Mouse (Mus musculus): Measurements from ENCODE around the gene Vps51. TPM values are rescaled to one million over a fixed set of nuclear protein-coding genes. Genes with fewer than 3 reads are reported as not detected.

Gene Vps51
- polyA plus RNA-seq, 1 experiment, result 65.2 TPM

DNA sequence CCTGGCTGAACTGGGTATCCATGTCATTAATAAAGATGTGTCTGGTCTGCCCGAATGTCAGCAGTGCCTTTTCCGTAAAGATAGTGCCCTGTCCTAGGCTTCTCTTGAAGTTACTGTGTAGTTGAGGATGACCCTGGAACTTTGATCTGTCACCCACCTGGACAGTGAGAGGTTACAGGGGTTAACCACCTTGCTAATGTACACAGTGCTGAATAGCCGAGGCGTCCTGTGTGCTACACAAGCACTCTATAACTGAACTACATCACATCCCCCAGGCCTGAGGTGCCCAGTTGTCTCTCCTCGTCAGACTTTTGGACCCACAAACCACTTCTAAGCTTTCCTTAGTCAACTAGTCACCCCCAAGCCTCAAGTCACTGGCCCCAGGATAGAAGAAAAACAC lies 14.6 kb downstream of the Vps51 start:
- TF ChIP-seq GATA1 (IDR thresholded peaks at IDR 0.05; ENCODE audit: low read length), result no peak

DNA sequence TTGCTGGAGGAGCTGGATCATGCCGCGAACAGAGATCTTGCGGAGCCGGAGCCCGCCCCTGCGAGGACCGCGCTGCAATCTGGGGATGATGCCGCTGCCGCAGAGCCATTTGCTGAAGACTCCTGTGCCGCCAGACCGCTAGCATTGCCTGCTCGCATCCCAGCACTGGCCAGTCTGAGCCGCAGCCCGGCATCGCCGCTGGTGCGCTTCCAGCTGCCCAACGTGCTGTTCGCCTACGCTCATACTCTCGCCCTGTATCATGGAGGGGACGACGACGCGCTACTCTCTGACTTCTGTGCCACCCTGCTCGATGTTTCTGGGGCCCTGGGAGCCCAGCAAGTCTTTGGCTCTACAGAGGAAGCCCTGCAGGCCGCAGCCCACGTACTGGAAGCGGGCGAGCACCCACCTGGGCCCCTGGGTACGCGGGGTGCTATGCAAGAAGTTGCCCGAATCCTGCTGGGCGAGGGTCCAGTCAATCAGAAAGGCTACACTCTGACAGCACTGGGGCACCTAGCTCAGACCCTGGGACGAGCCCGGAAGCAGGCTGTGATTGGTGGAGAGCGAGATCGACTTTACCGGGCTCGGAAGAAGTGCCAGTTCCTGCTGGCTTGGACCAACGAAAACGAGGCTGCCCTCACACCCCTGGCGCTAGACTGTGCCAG lies 15.3 kb downstream of the Vps51 start:
- no peak for TF ChIP-seq GATA1 (IDR thresholded peaks at IDR 0.05; ENCODE audit: low read length)

GRCm38 (mm10) chr19:6061021-6061533 lies 16.0 kb downstream of the Vps51 start, which contains the start of gene Znhit2:
Gene Znhit2 (plus strand): TSS chr19:6061192.
- TF ChIP-seq GATA1 (IDR thresholded peaks at IDR 0.05; ENCODE audit: low read length), result no peak

- TF ChIP-seq GATA1 (IDR thresholded peaks at IDR 0.05; ENCODE audit: low read length), result no peak
Observed at GRCm38 (mm10) chr19:6058966-6059365, 18.1 kb downstream of the Vps51 start.

DNA sequence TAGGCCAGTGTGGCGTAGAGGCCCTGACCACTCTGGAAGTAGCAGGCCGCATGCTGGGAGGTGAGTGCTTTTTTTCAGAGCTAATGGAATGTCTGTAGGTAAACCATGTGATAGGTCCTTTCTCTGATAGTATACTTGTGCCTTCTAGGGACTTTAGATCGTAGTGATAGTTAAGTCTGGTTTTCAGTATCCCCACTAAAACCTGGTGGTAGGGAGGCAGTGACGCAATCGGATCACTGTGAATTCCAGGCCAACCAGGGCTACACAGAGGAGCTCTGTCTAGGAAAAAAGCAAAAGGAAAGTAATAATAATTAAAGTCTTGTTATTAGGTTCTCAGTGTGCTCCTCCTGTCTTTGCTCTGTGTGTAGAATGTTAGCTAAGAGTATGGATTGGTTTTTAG lies 18.5 kb downstream of the Vps51 start:
- TF ChIP-seq GATA1 (IDR thresholded peaks at IDR 0.05; ENCODE audit: low read length), result no peak

- TF ChIP-seq GATA1 (IDR thresholded peaks at IDR 0.05; ENCODE audit: low read length), result no peak
Observed at GRCm38 (mm10) chr19:6057313-6058096, 19.5 kb downstream of the Vps51 start, which contains the start of the genes Mrpl49 and Fau. Gene Mrpl49 (minus strand): TSS chr19:6057785. Gene Fau (plus strand): TSS chr19:6057844.

GRCm38 (mm10) chr19:6056696-6057095 lies 20.3 kb downstream of the Vps51 start:
- TF ChIP-seq GATA1 (IDR thresholded peaks at IDR 0.05; ENCODE audit: low read length), result no peak

- no peak for TF ChIP-seq GATA1 (IDR thresholded peaks at IDR 0.05; ENCODE audit: low read length)
Observed at GRCm38 (mm10) chr19:6054296-6054695, 22.7 kb downstream of the Vps51 start.

- no peak for TF ChIP-seq GATA1 (IDR thresholded peaks at IDR 0.05; ENCODE audit: low read length)
Observed at GRCm38 (mm10) chr19:6052516-6052915, 24.5 kb downstream of the Vps51 start.

GRCm38 (mm10) chr19:6048681-6049410 lies 28.2 kb downstream of the Vps51 start:
- TF ChIP-seq GATA1 (IDR thresholded peaks at IDR 0.05; ENCODE audit: low read length), result no peak

DNA sequence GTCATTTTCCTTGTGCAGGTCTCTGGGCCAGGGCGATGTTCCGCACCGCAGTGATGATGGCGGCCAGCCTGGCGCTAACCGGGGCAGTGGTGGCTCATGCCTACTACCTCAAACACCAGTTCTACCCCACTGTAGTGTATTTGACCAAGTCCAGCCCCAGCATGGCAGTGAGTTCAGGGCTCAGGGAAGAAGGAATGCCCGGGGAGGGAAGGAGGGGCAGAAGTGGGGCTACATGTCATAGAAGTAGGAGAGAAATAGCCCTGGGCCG lies 29.2 kb downstream of the Vps51 start:
- TF ChIP-seq GATA1 (IDR thresholded peaks at IDR 0.05; ENCODE audit: low read length), result no peak

- TF ChIP-seq GATA1 (IDR thresholded peaks at IDR 0.05; ENCODE audit: low read length), result no peak
Observed at GRCm38 (mm10) chr19:6047154-6047898, 29.7 kb downstream of the Vps51 start.

DNA sequence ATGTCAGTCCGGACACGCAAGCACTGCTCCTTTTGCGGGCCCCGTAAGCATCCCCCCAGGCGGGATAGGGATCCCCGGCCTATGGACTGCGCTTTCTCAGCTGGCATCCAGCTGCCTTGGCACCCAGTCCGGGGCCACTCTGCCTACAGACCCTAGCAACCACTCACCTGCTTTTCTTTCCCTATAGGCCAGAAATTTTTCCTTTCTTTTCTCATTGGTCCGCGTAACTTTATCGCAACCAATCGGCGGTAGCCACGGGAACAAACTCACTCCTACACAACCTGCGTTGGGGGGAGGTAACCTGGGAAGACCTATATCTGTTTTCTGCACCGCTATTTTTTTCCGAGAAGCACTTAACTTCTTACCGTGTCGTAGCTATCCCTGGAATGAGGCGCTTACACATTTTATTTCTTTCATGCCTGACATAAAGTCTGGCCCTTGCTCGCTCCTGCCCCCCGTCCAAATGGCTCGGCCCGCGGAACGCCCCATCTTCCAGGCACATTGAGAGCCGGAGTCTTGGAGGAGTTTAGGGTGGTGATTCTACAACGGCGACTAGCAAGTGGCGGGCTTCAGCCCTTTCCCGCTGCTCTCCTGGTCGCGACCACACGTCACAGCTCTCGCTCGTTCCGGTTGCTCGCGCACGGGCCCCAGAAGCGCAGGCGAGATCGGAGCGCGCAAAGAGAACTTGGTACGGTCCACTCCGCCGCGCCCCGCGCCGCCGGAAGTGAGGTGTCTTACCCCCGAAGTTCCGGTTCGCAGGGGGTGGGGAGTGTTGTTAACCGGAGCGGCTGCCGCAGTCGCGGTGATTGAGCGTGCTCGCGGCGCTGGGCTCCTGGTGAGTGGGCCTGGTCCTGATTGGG lies 30.5 kb downstream of the Vps51 start, which contains the start of gene Syvn1:
TSS of gene Syvn1 (plus strand) at position 283 of the 860 bp plus-strand sequence.
- TF ChIP-seq GATA1 (IDR thresholded peaks at IDR 0.05; ENCODE audit: low read length), result no peak
